Mouse (Mus musculus) testis, adult 2 months (tissue): ENCODE results near the gene Mapkapk5.

ENCODE experiments used
- CTCF ChIP-seq: fragments of 200-500 bp; IDR thresholded peaks from 2 replicates; pipeline ENCODE4 v1.5.1; 2012; ENCODE audit warnings: low read depth, mild to moderate bottlenecking, inconsistent platforms, low read length, moderate library complexity; ENCODE audit not compliant: control insufficient read depth, insufficient read depth, insufficient replicate concordance
- POLR2A ChIP-seq: fragments of 200-500 bp; IDR thresholded peaks from 2 replicates; pipeline ENCODE4 v1.6.1; 2012; ENCODE audit warnings: low read depth, mild to moderate bottlenecking, inconsistent platforms, low read length, moderate library complexity; ENCODE audit not compliant: control insufficient read depth

GRCm38 (mm10) chr5:121534521-121534920 is 11.2 kb downstream of the Mapkapk5 start:
- TF ChIP-seq POLR2A, result no peak
- TF ChIP-seq CTCF, result peak; percentile 25; the same call in 1 of the 2 replicates
